Comparison of ENCODE assay signal across 10 mouse cellular contexts in genomic region chr14:14686101-14686551, GRCm38 (mm10). TPM values are rescaled to one million over a fixed set of nuclear protein-coding genes. Genes with fewer than 3 reads are reported as not detected.
DNase-seq lines count a peak whose midpoint lies in the region; ATAC-seq and TF ChIP-seq lines count a peak whose summit lies in the region.
"Had no signal": no experiment of that assay in that cellular context is flagged by ENCODE, and none has a peak within 500 bp of the region (broad histone marks: within the 10 kb centered on the region; RNA-seq: fewer than 3 reads in every experiment).

No protein-coding gene starts in this region.

- peak; percentile 27 for DNase-seq in forebrain, embryonic 14.5 days (ENCODE audit: low spot score)
- no peak for DNase-seq in forebrain, postnatal 0 days
- DNase-seq in midbrain, postnatal 0 days (ENCODE audit: low spot score) = peak; percentile 1
- no peak for DNase-seq in midbrain, embryonic 10.5 days (ENCODE audit: low spot score)
- DNase-seq in cerebellum, postnatal 14 days = peak; percentile 7 to 24
- peak; percentile 17 for DNase-seq in ovary, postnatal 14 days (ENCODE audit: low spot score)
- no peak for DNase-seq in layer of hippocampus, adult 11-12 months (ENCODE audit: low spot score)
- no peak for DNase-seq in embryo, embryonic 9.5 days (ENCODE audit: extremely low spot score)
- DNase-seq: liver had no signal

- 67% methylated on average over 7 of the region's 7 CpGs for WGBS in forebrain, embryonic 14.5 days
- 47% methylated on average over 7 of the region's 7 CpGs for WGBS in forebrain, postnatal 0 days
- 77% methylated on average over 7 of the region's 7 CpGs for WGBS in midbrain, postnatal 0 days
- WGBS in midbrain, embryonic 10.5 days = 83% methylated on average over 7 of the region's 7 CpGs

- no peak for TF ChIP-seq CTCF in forebrain, postnatal 0 days (IDR thresholded peaks at IDR 0.05; ENCODE audit: low read depth)
- no peak for TF ChIP-seq CTCF in midbrain, postnatal 0 days (IDR thresholded peaks at IDR 0.05)

- no peaks in the 10 kb centered on the region for H3K27me3 ChIP-seq in forebrain, embryonic 14.5 days (replicated peaks; ENCODE audit: control insufficient read depth, insufficient read depth, low read length)
- no peaks in the 10 kb centered on the region for H3K27me3 ChIP-seq in forebrain, postnatal 0 days (ENCODE audit: insufficient read depth, low read length)
- H3K27me3 ChIP-seq in midbrain, postnatal 0 days (ENCODE audit: insufficient read depth, low read length) = no peaks in the 10 kb centered on the region
- H3K27me3 ChIP-seq in midbrain, embryonic 10.5 days (ENCODE audit: low read depth, poor library complexity, severe bottlenecking) = no peaks in the 10 kb centered on the region
- H3K27me3 ChIP-seq: midbrain, embryonic 12.5 days had no signal

- H3K9me3 ChIP-seq in forebrain, embryonic 14.5 days (replicated peaks; ENCODE audit: control insufficient read depth, low read length) = no peaks in the 10 kb centered on the region
- H3K9me3 ChIP-seq in forebrain, postnatal 0 days (ENCODE audit: low read length) = no peaks in the 10 kb centered on the region
- H3K9me3 ChIP-seq in midbrain, postnatal 0 days (ENCODE audit: low read length) = no peaks in the 10 kb centered on the region
- no peaks in the 10 kb centered on the region for H3K9me3 ChIP-seq in midbrain, embryonic 10.5 days (replicated peaks)
- H3K9me3 ChIP-seq: midbrain, embryonic 12.5 days had no signal

- no peak overlapping the region for H3K27ac ChIP-seq in forebrain, embryonic 14.5 days (ENCODE audit: low read depth, low read length)
- no peak overlapping the region for H3K27ac ChIP-seq in forebrain, postnatal 0 days (ENCODE audit: low read depth, low read length)
- H3K27ac ChIP-seq in midbrain, postnatal 0 days (ENCODE audit: low read depth, low read length) = no peak overlapping the region
- H3K27ac ChIP-seq in midbrain, embryonic 10.5 days (replicated peaks) = no peak overlapping the region
- H3K27ac ChIP-seq: midbrain, embryonic 12.5 days had no signal

- no peak overlapping the region for H3K4me3 ChIP-seq in forebrain, embryonic 14.5 days (ENCODE audit: low read depth, low read length)
- no peak overlapping the region for H3K4me3 ChIP-seq in forebrain, postnatal 0 days (ENCODE audit: low read depth, low read length)
- H3K4me3 ChIP-seq in midbrain, postnatal 0 days (ENCODE audit: low read depth, low read length) = no peak overlapping the region
- no peak overlapping the region for H3K4me3 ChIP-seq in midbrain, embryonic 10.5 days
- H3K4me3 ChIP-seq: midbrain, embryonic 12.5 days had no signal

- ATAC-seq in forebrain, embryonic 14.5 days = no peak
- ATAC-seq in forebrain, postnatal 0 days = no peak
- no peak for ATAC-seq in midbrain, postnatal 0 days (ENCODE audit: low FRiP score)

- no peaks in the 10 kb centered on the region for H3K36me3 ChIP-seq in forebrain, embryonic 14.5 days (ENCODE audit: control insufficient read depth, insufficient read depth, low read length)
- no peaks in the 10 kb centered on the region for H3K36me3 ChIP-seq in forebrain, postnatal 0 days (ENCODE audit: insufficient read depth)
- H3K36me3 ChIP-seq in midbrain, postnatal 0 days (ENCODE audit: insufficient read depth, low read length) = no peaks in the 10 kb centered on the region
- H3K36me3 ChIP-seq in midbrain, embryonic 10.5 days = no peaks in the 10 kb centered on the region
- H3K36me3 ChIP-seq: midbrain, embryonic 12.5 days had no signal

- H3K4me2 ChIP-seq in forebrain, embryonic 14.5 days (ENCODE audit: low read length) = no peak overlapping the region
- no peak overlapping the region for H3K4me2 ChIP-seq in forebrain, postnatal 0 days (ENCODE audit: low read depth)
- no peak overlapping the region for H3K4me2 ChIP-seq in midbrain, postnatal 0 days (ENCODE audit: low read depth, low read length, poor library complexity, severe bottlenecking)
- H3K4me2 ChIP-seq: midbrain, embryonic 12.5 days had no signal

- H3K4me1 ChIP-seq in forebrain, embryonic 14.5 days (ENCODE audit: control insufficient read depth, insufficient read depth, low read length) = no peaks in the 10 kb centered on the region
- H3K4me1 ChIP-seq in forebrain, postnatal 0 days (ENCODE audit: insufficient read depth) = no peaks in the 10 kb centered on the region
- no peaks in the 10 kb centered on the region for H3K4me1 ChIP-seq in midbrain, postnatal 0 days (ENCODE audit: insufficient read depth, low read length)
- H3K4me1 ChIP-seq in midbrain, embryonic 10.5 days = no peaks in the 10 kb centered on the region
- H3K4me1 ChIP-seq: midbrain, embryonic 12.5 days had no signal

- H3K9ac ChIP-seq in forebrain, embryonic 14.5 days (ENCODE audit: low read length) = no peak overlapping the region
- H3K9ac ChIP-seq in forebrain, postnatal 0 days = no peak overlapping the region
- H3K9ac ChIP-seq in midbrain, postnatal 0 days (replicated peaks; ENCODE audit: low read length, poor library complexity, severe bottlenecking) = no peak overlapping the region
- H3K9ac ChIP-seq: midbrain, embryonic 12.5 days had no signal

RNA-seq across cellular contexts. Expression of gene Slc4a7, which starts 16.0 kb away (rescaled TPM):
- 18.5 and 22.7 TPM in 2 replicates for polyA plus RNA-seq in forebrain, embryonic 14.5 days (2014; fragmentation: Nextera tagmentation; extraction: Ambion mirVana)
- total RNA-seq in forebrain, postnatal 0 days (2014; rRNA removed) = 50.8 and 54.0 TPM in 2 replicates
- 10.9 and 17.4 TPM in 2 replicates for polyA plus RNA-seq in forebrain, postnatal 0 days (2015; fragmentation: Nextera tagmentation; extraction: Ambion mirVana)
- total RNA-seq in midbrain, postnatal 0 days (2014; rRNA removed) = 48.0 and 51.5 TPM in 2 replicates
- 17.4 and 20.7 TPM in 2 replicates for polyA plus RNA-seq in midbrain, postnatal 0 days (2015; fragmentation: Nextera tagmentation; extraction: Ambion mirVana)
- 32.1 and 36.7 TPM in 2 replicates for polyA plus RNA-seq in midbrain, embryonic 10.5 days (2016; fragmentation: Nextera tagmentation; extraction: Ambion mirVana)

Comparison
In these comparisons a context has a peak if more than half of its experiments do, and no peak if none do; other contexts are left out.
1. DNase-seq: peak in forebrain, embryonic 14.5 days (single experiment), midbrain, postnatal 0 days (single experiment), cerebellum, postnatal 14 days (2 of 2) and ovary, postnatal 14 days (single experiment); none in forebrain, postnatal 0 days (single experiment), midbrain, embryonic 10.5 days (single experiment), layer of hippocampus, adult 11-12 months (single experiment) and embryo, embryonic 9.5 days (single experiment).